Mouse (Mus musculus): ENCODE results near the gene Cdh3.

The Cdh3 gene

DNA sequence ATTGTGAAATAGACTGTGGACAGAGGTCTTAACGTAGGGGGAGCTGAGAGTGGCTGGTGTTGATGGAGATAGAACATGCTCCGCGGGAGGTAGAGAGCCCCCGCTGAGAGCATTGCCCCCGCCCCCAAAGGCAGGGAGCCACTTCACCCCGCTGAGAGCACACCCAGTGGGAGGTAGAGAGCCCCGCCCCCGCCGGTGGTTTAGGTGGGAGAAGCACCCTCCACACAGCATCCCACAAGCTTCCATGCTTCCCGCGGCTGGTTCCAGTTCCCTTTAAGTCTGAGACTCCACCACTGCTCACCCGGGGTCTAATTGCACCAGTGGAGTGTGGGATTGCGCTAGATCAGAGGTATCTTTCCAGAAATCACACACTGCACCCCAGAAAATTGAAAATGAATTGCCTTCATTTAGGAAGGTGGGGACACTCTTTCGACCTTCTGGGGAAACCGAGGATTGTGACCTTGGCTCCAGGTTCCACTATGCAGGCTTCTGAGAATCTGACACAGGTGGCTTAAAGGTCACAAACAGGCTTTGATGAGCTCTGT lies 96.0 kb downstream of the Cdh3 start:
- DNase-seq (ENCODE audit: low read depth, low spot score), result no peak

Data from retina, adult 2 months (tissue).